Mouse (Mus musculus) limb, embryonic 14.5 days (tissue): Measurements from ENCODE around the gene Slc13a2. TPM values are rescaled to one million over a fixed set of nuclear protein-coding genes. Genes with fewer than 3 reads are reported as not detected.

Source experiments
- ATAC-seq: fragments of 200-750 bp; cut with Nextera tagmentation; 2 replicates; pipeline ENCODE4 v1.8.0; 2017; ENCODE audit warnings: low read depth, moderate number of reproducible peaks, moderate TSS enrichment; ENCODE audit not compliant: low FRiP score
- DNase-seq: peaks from one replicate; pipeline ENCODE4 v3.0.0-alpha.2; 2015; ENCODE audit warnings: low spot score
- H3K27ac ChIP-seq: fragments of 300-500 bp; sonication (generic); replicated peaks from 2 replicates; pipeline ENCODE4 v1.5.1; 2014; ENCODE audit warnings: low read depth, mild to moderate bottlenecking, low read length, moderate library complexity, mixed read lengths
- H3K27me3 ChIP-seq: fragments of 300-500 bp; sonication (generic); 2 replicates; pipeline ENCODE4 v1.6.1; 2014; ENCODE audit warnings: low read length, mixed read lengths; ENCODE audit not compliant: control insufficient read depth, insufficient read depth
- H3K36me3 ChIP-seq: fragments of 300-500 bp; sonication (generic); 2 replicates; pipeline ENCODE4 v1.6.1; 2014; ENCODE audit warnings: mild to moderate bottlenecking, low read length, moderate library complexity, mixed read lengths; ENCODE audit not compliant: control insufficient read depth, insufficient read depth
- H3K4me1 ChIP-seq: fragments of 300-500 bp; sonication (generic); 2 replicates; pipeline ENCODE4 v1.6.1; 2014; ENCODE audit warnings: antibody characterized with exemption, low read length, mixed read lengths; ENCODE audit not compliant: control insufficient read depth, insufficient read depth
- H3K4me2 ChIP-seq: fragments of 300-500 bp; sonication (generic); replicated peaks from 2 replicates; pipeline ENCODE4 v1.6.1; 2014; ENCODE audit warnings: low read depth, mild to moderate bottlenecking, low read length, moderate library complexity; ENCODE audit not compliant: severe bottlenecking
- H3K4me3 ChIP-seq: fragments of 300-500 bp; sonication (generic); replicated peaks from 2 replicates; pipeline ENCODE4 v1.5.1; 2014; ENCODE audit warnings: low read length
- H3K9ac ChIP-seq: fragments of 300-500 bp; sonication (generic); 2 replicates; pipeline ENCODE4 v1.6.1; 2014; ENCODE audit warnings: mild to moderate bottlenecking, low read depth, low read length, moderate library complexity; ENCODE audit not compliant: severe bottlenecking
- H3K9me3 ChIP-seq: fragments of 300-500 bp; sonication (generic); 2 replicates; pipeline ENCODE4 v1.6.1; 2016; ENCODE audit warnings: low read length; ENCODE audit not compliant: control insufficient read depth
- POLR2A ChIP-seq: fragments of 200-500 bp; IDR thresholded peaks from 2 replicates; pipeline ENCODE4 v1.8.0; 2012; ENCODE audit warnings: inconsistent platforms, mild to moderate bottlenecking, moderate library complexity, borderline replicate concordance; ENCODE audit not compliant: insufficient read depth, insufficient read length; ENCODE audit errors: extremely low read depth
- WGBS: fragments of 180-500 bp; shearing (Covaris S2); extraction: QIAGEN DNeasy Blood & Tissue Kit; methylation state at CpG from one replicate; pipeline ENCODE4 v1.1.7; 2014; 5-methylcytosine and 5-hydroxymethylcytosine counted together
- polyA plus RNA-seq, 2 experiments: library from polyadenylated mRNA; depleted of rRNA in 1 of 2; stranded (reverse) in 1 of 2; unstranded in 1 of 2; fragments of >200 nt; fragmentation: Nextera tagmentation in 1 of 2; extraction: Ambion mirVana in 1 of 2; gene quantifications; 2 replicates each; pipeline versions ENCODE4 v1.2.1 to v1.2.3; 2012 to 2014

Gene Slc13a2
- polyA plus RNA-seq, 2 experiments = 0.03 to 0.10 TPM

GRCm38 (mm10) chr11:78412324-78412850, 9.6 kb downstream of the Slc13a2 start:
- ATAC-seq = no peak
- H3K9ac ChIP-seq = no peak overlapping the region
- H3K4me1 ChIP-seq = no peaks in the 10 kb centered on the region
- H3K36me3 ChIP-seq = no peaks in the 10 kb centered on the region
- no peak for DNase-seq
- H3K4me2 ChIP-seq = no peak overlapping the region
- no peak for TF ChIP-seq POLR2A
- no peaks in the 10 kb centered on the region for H3K9me3 ChIP-seq
- no peak overlapping the region for H3K4me3 ChIP-seq
- H3K27ac ChIP-seq = no peak overlapping the region
- H3K27me3 ChIP-seq = no peaks in the 10 kb centered on the region
- 73% methylated on average over 6 of the region's 6 CpGs for WGBS

GRCm38 (mm10) chr11:78411606-78412323, 10.3 kb downstream of the Slc13a2 start:
- no peak overlapping the region for H3K4me2 ChIP-seq
- no peaks in the 10 kb centered on the region for H3K9me3 ChIP-seq
- no peaks in the 10 kb centered on the region for H3K36me3 ChIP-seq
- 82% methylated on average over 11 of the region's 11 CpGs for WGBS
- H3K4me1 ChIP-seq = no peaks in the 10 kb centered on the region
- DNase-seq (no peak), ATAC-seq (no peak)
- no peak overlapping the region for H3K9ac ChIP-seq
- no peak overlapping the region for H3K27ac ChIP-seq
- no peak for TF ChIP-seq POLR2A
- H3K4me3 ChIP-seq = no peak overlapping the region
- no peaks in the 10 kb centered on the region for H3K27me3 ChIP-seq

- 76% methylated on average over 9 of the region's 9 CpGs for WGBS
- Histone ChIP-seq H3K9ac (no peak overlapping the region), H3K4me2 (no peak overlapping the region), H3K9me3 (no peaks in the 10 kb centered on the region), H3K27ac (no peak overlapping the region), H3K27me3 (no peaks in the 10 kb centered on the region), H3K36me3 (no peaks in the 10 kb centered on the region), H3K4me3 (no peak overlapping the region), H3K4me1 (no peaks in the 10 kb centered on the region)
- DNase-seq (no peak), ATAC-seq (no peak)
- no peak for TF ChIP-seq POLR2A
Observed at GRCm38 (mm10) chr11:78408256-78409240, 13.5 kb downstream of the Slc13a2 start.

GRCm38 (mm10) chr11:78402062-78402461, 20.0 kb downstream of the Slc13a2 start:
- Histone ChIP-seq H3K9me3 (no peaks in the 10 kb centered on the region), H3K27me3 (no peaks in the 10 kb centered on the region), H3K4me1 (no peaks in the 10 kb centered on the region; the same call in 1 of the 2 replicates), H3K4me2 (no peak overlapping the region), H3K36me3 (no peaks in the 10 kb centered on the region), H3K9ac (no peak overlapping the region), H3K4me3 (no peak overlapping the region), H3K27ac (no peak overlapping the region)
- WGBS = 84% methylated on average over 6 of the region's 6 CpGs
- TF ChIP-seq POLR2A = no peak
- DNase-seq = no peak
- ATAC-seq = no peak

GRCm38 (mm10) chr11:78401469-78401868, 20.5 kb downstream of the Slc13a2 start:
- no peaks in the 10 kb centered on the region for H3K9me3 ChIP-seq
- TF ChIP-seq POLR2A = no peak
- H3K4me3 ChIP-seq = no peak overlapping the region
- H3K36me3 ChIP-seq = no peaks in the 10 kb centered on the region
- H3K27ac ChIP-seq = no peak overlapping the region
- H3K4me1 ChIP-seq = no peaks in the 10 kb centered on the region; the same call in 1 of the 2 replicates
- ATAC-seq = no peak
- 81% methylated on average over 3 of the region's 3 CpGs for WGBS
- no peak overlapping the region for H3K9ac ChIP-seq
- H3K27me3 ChIP-seq = no peaks in the 10 kb centered on the region
- no peak overlapping the region for H3K4me2 ChIP-seq
- no peak for DNase-seq
